Mouse (Mus musculus) right cerebral cortex, postnatal 4 days (tissue): Measurements from ENCODE around the gene Ccn2.

ENCODE experiments used
- DNase-seq: peaks from one replicate; pipeline ENCODE4 v3.0.0-alpha.2; 2022

Ccn2 gene

GRCm38 (mm10) chr10:24595250-24596002 lies at the start of gene Ccn2:
TSS of gene Ccn2 (plus strand) at chr10:24595442.
- DNase-seq: peak; percentile 61

GRCm38 (mm10) chr10:24552870-24553269 lies 42.4 kb upstream of the Ccn2 start:
- no peak for DNase-seq

- no peak for DNase-seq
Measured at GRCm38 (mm10) chr10:24554091-24554490, 41.2 kb upstream of the Ccn2 start.

GRCm38 (mm10) chr10:24558366-24558765 lies 36.9 kb upstream of the Ccn2 start:
- DNase-seq: no peak

GRCm38 (mm10) chr10:24569691-24570420 lies 25.4 kb upstream of the Ccn2 start:
- no peak for DNase-seq

GRCm38 (mm10) chr10:24572044-24572960 lies 22.9 kb upstream of the Ccn2 start:
- no peak for DNase-seq

GRCm38 (mm10) chr10:24573484-24573883 lies 21.8 kb upstream of the Ccn2 start:
- DNase-seq: no peak

GRCm38 (mm10) chr10:24581076-24581475 lies 14.2 kb upstream of the Ccn2 start:
- no peak for DNase-seq

- DNase-seq: no peak
Measured at GRCm38 (mm10) chr10:24588824-24589223, 6.4 kb upstream of the Ccn2 start.

- no peak for DNase-seq
Measured at GRCm38 (mm10) chr10:24589238-24589637, 6.0 kb upstream of the Ccn2 start.

GRCm38 (mm10) chr10:24590546-24590945 lies 4.7 kb upstream of the Ccn2 start:
- DNase-seq: no peak

GRCm38 (mm10) chr10:24591136-24591535 lies 4.1 kb upstream of the Ccn2 start:
- DNase-seq: peak; percentile 88

GRCm38 (mm10) chr10:24591741-24592140 lies 3.5 kb upstream of the Ccn2 start:
- DNase-seq: no peak

- no peak for DNase-seq
Measured at GRCm38 (mm10) chr10:24592318-24592717, 2.9 kb upstream of the Ccn2 start.

GRCm38 (mm10) chr10:24592969-24593368 lies 2.3 kb upstream of the Ccn2 start:
- DNase-seq: no peak

GRCm38 (mm10) chr10:24593556-24593955 lies 1.7 kb upstream of the Ccn2 start:
- no peak for DNase-seq

- peak; percentile 29 for DNase-seq
Measured at GRCm38 (mm10) chr10:24596003-24596868, 994 bp downstream of the Ccn2 start.

GRCm38 (mm10) chr10:24596869-24597339 lies 1.7 kb downstream of the Ccn2 start:
- DNase-seq: no peak

GRCm38 (mm10) chr10:24597789-24598188 lies 2.5 kb downstream of the Ccn2 start:
- no peak for DNase-seq

- no peak for DNase-seq
Measured at GRCm38 (mm10) chr10:24598693-24599092, 3.5 kb downstream of the Ccn2 start.

GRCm38 (mm10) chr10:24599802-24600201 lies 4.6 kb downstream of the Ccn2 start:
- DNase-seq: no peak

- no peak for DNase-seq
Measured at GRCm38 (mm10) chr10:24603035-24603434, 7.8 kb downstream of the Ccn2 start.
